Mouse (Mus musculus) bone marrow, adult 2 months (tissue): ENCODE data around the gene Gm4969. TPM values are rescaled to one million over a fixed set of nuclear protein-coding genes. Genes with fewer than 3 reads are reported as not detected.

Experiments used
- H3K27ac ChIP-seq: fragments of 200-500 bp; 2 replicates; pipeline ENCODE4 v1.5.1; 2012; ENCODE audit warnings: low read depth, mild to moderate bottlenecking, control low read depth, inconsistent platforms, low read length; ENCODE audit not compliant: control insufficient read depth, poor library complexity, insufficient read depth
- H3K4me1 ChIP-seq: fragments of 200-500 bp; 2 replicates; pipeline ENCODE4 v1.6.1; 2011; ENCODE audit warnings: low read length; ENCODE audit not compliant: control insufficient read depth, insufficient read depth
- H3K4me3 ChIP-seq: fragments of 200-500 bp; replicated peaks from 2 replicates; pipeline ENCODE3; 2011; ENCODE audit warnings: mild to moderate bottlenecking, low read depth, low read length, control low read depth; ENCODE audit not compliant: control insufficient read depth
- CTCF ChIP-seq: fragments of 200-500 bp; IDR thresholded peaks from 2 replicates; pipeline ENCODE4 v1.5.1; 2011; ENCODE audit warnings: low read length, control low read depth; ENCODE audit not compliant: control insufficient read depth, insufficient read depth
- POLR2A ChIP-seq: fragments of 200-500 bp; IDR thresholded peaks from 2 replicates; pipeline ENCODE4 v1.6.1; 2011; ENCODE audit warnings: low read depth, mild to moderate bottlenecking, control low read depth, low read length, borderline replicate concordance; ENCODE audit not compliant: control insufficient read depth
- WGBS: fragments of 180-500 bp; shearing (Covaris S2); methylation state at CpG from one replicate; pipeline ENCODE4 v1.1.7; 2018; 5-methylcytosine and 5-hydroxymethylcytosine counted together
- polyA plus RNA-seq: library from polyadenylated mRNA; stranded (reverse); fragments of >200 nt; gene quantifications from 2 replicates; pipeline ENCODE4 v1.2.4, GENCODE M21; 2011; ENCODE audit warnings: low replicate concordance; ENCODE audit not compliant: missing spikeins, insufficient read depth, insufficient read length

Gm4969 gene
- polyA plus RNA-seq, 1 experiment: not detected

DNA sequence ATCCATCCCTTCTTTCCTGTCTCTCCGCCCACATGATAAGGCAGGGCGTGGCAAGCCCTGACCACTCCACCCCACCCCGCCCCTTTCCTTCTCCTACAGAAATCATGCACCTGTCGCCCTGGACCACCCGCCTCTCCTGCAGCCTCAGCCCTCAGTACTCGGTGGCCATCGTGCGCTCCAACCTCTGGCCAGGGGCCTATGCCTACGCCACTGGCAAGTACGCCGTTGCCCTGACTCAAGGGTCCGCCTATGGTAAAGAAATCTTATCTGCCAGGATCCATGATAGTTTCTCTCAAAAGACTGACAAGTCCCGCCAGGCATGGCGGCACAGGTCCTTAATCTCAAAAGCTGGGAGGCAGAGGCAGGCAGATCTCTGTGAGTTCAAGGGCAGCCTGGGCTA lies 50.2 kb downstream of the Gm4969 start:
- 66% methylated on average over 12 of the region's 14 CpGs for WGBS
- Histone ChIP-seq H3K4me1 (no peaks in the 10 kb centered on the region), H3K27ac (no peak overlapping the region), H3K4me3 (no peak overlapping the region)
- TF ChIP-seq POLR2A: no peak
- no peak for TF ChIP-seq CTCF

DNA sequence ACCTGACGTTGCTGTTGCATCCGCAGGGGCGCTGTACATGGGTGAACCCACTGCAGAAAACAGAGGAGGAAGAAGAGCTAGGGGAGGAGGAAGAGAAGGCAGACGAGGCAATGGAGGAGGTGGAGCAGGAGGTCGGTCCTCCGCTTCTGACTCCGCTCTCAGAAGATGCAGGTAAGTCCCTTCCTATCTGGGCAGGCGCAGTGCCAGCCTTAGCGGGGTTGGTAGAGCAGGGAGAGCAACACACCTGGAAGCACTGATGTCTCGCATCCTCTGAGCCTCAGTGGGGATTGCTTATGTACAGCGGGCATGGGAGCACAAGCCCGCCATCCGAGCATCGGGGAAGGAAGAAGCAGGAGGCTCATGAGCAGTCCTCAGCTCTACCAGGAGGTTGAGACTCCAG lies 51.1 kb downstream of the Gm4969 start:
- Histone ChIP-seq H3K27ac (no peak overlapping the region), H3K4me3 (no peak overlapping the region), H3K4me1 (no peaks in the 10 kb centered on the region)
- TF ChIP-seq POLR2A: no peak
- TF ChIP-seq CTCF: no peak
- 32% methylated on average over 14 of the region's 14 CpGs for WGBS

DNA sequence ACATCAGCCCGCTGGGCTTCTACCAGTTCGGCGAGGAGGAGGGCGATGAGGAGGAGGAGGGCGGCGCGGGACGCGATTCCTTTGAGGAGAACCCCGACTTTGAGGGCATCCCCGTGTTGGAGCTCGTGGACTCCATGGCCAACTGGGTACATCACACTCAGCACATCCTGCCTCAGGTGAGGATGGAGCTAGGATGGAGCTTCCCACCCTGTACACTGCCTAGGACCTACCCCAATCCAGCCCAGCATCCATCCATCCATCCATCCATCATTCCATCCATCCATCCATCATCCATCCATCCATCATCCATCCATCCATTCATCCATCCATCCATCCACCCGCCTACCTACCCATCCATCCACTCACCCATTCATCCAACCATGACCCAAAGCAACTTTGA lies 52.3 kb downstream of the Gm4969 start:
- H3K4me3 ChIP-seq: no peak overlapping the region
- no peaks in the 10 kb centered on the region for H3K4me1 ChIP-seq
- 48% methylated on average over 13 of the region's 13 CpGs for WGBS
- TF ChIP-seq POLR2A (no peak), CTCF (no peak)
- no peak overlapping the region for H3K27ac ChIP-seq

DNA sequence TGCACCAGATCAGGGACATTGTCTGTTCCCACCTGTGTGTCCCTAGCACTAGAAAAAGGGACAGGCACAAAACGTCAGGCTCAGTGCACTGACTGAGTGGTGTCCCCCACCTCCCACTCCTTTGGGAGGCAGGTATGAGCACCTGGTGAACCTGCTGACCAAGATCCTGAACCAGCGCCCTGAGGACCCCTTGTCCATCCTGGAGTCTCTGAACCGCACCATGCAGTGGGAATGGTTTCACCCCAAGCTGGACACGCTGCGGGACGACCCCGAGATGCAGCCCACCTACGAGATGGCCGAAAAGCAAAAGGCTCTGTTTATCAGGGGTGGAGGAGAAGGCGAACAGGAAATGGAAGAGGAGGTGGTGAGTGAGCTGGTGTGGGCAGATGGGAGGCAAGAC lies 60.8 kb downstream of the Gm4969 start:
- H3K4me1 ChIP-seq: no peaks in the 10 kb centered on the region
- TF ChIP-seq POLR2A (no peak), CTCF (no peak)
- H3K27ac ChIP-seq: no peak overlapping the region
- 54% methylated on average over 10 of the region's 10 CpGs for WGBS
- no peak overlapping the region for H3K4me3 ChIP-seq

DNA sequence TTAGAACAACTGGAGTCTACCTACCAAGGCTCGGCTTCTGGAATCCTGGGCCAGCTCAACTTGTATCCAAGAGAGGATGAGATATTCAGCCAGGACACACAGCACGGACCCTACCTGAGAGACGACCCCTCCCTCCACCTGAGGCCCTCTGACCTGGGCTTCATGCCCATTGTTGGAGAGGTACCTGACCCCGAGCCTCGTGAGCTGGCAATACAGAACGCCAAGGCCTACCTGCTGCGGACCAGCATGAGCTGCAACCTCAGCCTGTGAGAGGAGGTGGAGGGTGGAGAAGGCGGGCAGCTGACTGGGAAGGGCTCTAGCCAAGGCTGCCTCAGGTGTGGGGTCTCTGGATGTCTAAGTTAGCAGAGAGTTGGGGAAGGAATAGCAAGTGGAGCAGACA lies 63.1 kb downstream of the Gm4969 start:
- no peak overlapping the region for H3K4me3 ChIP-seq
- no peak overlapping the region for H3K27ac ChIP-seq
- H3K4me1 ChIP-seq: no peaks in the 10 kb centered on the region
- 90% methylated on average over 8 of the region's 8 CpGs for WGBS
- TF ChIP-seq POLR2A (no peak), CTCF (no peak)

DNA sequence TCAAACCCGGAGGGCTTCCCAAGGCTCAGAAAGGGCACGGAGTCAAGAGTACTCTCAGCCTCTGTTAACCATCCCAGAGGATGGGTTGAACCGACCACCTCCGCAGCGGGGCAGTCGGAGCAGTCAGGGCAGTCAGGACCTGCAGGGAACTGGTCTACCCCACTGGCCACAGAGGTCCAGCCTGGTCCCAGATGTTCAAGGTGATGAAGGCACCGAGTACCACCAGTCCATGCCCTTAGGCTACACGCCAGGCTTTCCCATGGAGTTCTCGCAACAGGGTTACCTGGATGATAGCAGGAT lies 63.4 kb downstream of the Gm4969 start:
- TF ChIP-seq POLR2A (no peak), CTCF (no peak)
- WGBS: 85% methylated on average over 9 of the region's 9 CpGs
- Histone ChIP-seq H3K4me3 (no peak overlapping the region), H3K27ac (no peak overlapping the region), H3K4me1 (no peaks in the 10 kb centered on the region)

DNA sequence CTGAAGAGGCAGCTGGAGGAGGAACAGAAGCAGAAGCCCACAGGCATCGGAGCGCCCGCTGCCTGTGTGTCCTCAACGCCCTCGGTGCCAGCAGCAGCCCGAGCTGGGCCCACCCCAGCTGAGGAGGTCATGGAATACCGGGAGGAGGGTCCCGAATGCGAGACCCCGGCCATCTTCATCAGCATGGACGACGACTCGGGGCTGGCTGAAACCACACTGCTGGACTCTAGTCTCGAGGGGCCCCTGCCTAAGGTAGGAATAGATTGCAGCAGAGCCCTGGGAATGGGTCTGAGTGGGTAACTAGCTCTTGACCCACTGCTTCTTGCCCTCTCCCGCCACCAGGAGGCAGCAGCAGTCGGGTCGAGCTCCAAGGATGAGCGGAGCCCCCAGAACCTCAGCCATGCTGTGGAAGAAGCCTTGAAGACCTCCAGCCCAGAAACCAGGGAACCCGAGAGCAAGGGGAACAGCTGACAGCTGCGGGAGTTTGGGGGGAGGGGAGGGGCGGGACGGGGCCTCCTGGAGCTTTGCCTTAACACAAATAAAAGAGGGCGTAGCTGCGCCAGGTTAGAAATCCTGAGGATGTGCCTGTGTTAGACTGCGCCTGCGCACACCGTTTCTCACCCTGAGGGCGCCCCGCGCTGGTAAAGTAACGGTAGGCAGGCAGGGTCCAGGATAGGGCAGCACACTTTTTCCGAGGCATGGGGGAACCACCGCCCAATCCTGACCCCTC lies 64.0 kb downstream of the Gm4969 start, which contains the start of gene Rsph6a:
Gene Rsph6a, plus strand, starts transcription at position 644 of the 730 bp plus-strand sequence.
- TF ChIP-seq CTCF (peak; percentile 41), POLR2A (no peak)
- Histone ChIP-seq H3K4me1 (no peaks in the 10 kb centered on the region), H3K27ac (no peak within 1 kb of the TSS), H3K4me3 (no peak within 1 kb of the TSS)
- whole genome bisulfite sequencing: 77% methylated on average over 33 of the region's 33 CpGs

DNA sequence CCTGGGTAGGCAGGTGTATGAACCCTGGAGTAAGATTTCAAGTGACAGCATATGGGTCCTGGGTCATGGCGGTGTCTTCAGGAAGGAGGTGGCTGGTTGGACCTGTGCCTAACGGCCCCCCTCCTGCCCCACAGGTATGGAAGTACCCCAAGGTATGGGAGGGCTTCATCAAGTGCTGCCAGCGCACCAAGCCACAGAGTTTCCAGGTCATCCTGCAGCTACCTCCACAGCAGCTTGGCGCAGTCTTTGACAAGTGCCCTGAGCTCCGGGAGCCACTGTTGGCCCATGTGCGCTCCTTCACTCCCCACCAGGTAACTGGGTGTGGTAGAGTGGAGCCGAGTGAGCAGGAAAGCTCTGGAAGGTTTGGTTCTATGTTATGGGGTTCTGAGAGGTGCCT lies 65.0 kb downstream of the Gm4969 start:
- 92% methylated on average over 7 of the region's 7 CpGs for WGBS
- Histone ChIP-seq H3K4me3 (no peak overlapping the region), H3K27ac (no peak overlapping the region), H3K4me1 (no peaks in the 10 kb centered on the region)
- TF ChIP-seq POLR2A (no peak), CTCF (no peak)

DNA sequence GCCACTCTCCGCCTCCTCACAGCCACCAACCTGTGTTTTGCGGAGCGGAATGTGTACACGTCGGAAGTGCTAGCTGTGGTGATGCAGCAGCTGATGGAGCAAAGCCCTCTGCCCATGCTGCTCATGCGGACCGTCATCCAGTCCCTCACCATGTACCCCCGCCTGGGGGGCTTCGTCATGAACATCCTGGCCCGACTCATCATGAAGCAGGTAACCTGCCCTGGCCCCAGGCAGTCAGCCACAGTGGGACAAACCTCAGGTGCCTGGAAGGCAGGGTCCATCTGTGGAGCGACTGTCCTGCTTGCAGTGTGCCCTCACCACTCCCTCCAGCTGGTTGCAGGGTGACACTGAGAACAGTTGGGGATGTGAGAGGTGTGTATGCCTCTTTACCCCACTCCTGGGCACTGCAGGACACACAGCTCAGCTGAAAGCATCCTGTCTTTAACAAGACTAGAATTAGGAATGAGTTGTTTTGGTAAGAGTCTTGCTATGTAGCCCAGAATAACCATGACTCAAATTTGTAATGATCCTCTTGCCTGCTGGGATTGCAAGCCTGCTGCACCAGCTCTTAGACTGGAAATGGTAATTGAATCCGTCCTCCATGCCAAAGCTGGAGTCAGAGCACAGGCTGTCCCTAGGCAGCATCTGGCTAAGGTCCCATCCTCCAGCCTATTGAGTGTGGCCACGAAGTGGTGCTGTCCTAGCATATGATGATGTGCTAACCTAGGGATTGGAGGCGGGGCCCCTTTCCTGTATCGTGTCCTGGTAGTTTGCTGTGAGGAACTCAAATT lies 65.6 kb downstream of the Gm4969 start:
- WGBS: 89% methylated on average over 15 of the region's 15 CpGs
- TF ChIP-seq CTCF (no peak), POLR2A (no peak)
- H3K27ac ChIP-seq: no peak overlapping the region
- H3K4me3 ChIP-seq: no peak overlapping the region
- H3K4me1 ChIP-seq: no peaks in the 10 kb centered on the region
